Mouse (Mus musculus) lung, postnatal 25 days (tissue): Measurements from ENCODE around the gene Ccr7.

Experiments used
- DNase-seq: peaks from one replicate; pipeline ENCODE4 v3.0.0; 2022; ENCODE audit warnings: low spot score

Gene Ccr7

GRCm38 (mm10) chr11:99153767-99154753 lies 817 bp downstream of the Ccr7 start:
- DNase-seq = no peak

- no peak for DNase-seq
Observed at GRCm38 (mm10) chr11:99152323-99153144, 2.3 kb downstream of the Ccr7 start.

GRCm38 (mm10) chr11:99151333-99151930 lies 3.4 kb downstream of the Ccr7 start:
- no peak for DNase-seq

GRCm38 (mm10) chr11:99150889-99151288 lies 4.0 kb downstream of the Ccr7 start:
- no peak for DNase-seq

- DNase-seq = peak; percentile 85
Observed at GRCm38 (mm10) chr11:99149898-99150757, 4.7 kb downstream of the Ccr7 start.

DNA sequence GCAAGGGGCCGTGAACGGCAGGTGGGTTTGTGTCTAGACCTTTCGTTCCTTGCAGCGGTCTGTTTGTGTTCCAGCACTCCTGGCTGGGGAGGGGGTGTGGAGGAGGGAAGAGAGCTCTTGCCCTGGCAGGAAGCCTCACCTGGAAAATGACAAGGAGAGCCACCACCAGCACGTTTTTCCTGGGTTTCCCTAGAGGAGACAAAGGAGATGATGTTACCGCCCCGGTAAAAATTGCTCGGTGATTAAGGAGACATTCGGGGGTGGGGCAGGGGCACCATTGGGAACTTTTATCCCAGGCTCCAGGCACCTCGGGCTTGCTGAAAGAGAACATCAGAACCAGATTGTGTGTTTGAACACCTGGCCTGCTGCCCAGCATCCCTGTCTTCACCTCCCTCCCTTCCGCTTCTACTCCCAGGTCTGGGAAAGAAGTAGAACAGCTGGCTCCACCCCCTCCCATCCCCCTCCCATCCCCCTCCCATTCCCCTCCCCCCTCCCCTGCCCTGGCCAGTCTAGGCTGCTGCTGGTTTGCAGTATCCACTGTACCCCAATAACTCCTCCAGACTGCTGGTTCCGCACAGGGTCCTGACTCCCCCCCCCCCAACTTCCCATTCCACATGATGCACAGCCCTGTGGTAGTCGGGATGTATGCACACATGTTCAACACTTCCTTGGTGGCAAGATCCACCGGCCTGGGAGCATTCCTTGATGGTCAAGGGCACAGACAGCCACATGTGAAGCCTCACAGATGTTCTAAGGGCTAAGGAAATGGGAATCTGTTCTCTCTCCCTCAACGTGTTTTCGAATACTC lies 5.8 kb downstream of the Ccr7 start:
- DNase-seq = no peak

- no peak for DNase-seq
Observed at GRCm38 (mm10) chr11:99148400-99148799, 6.5 kb downstream of the Ccr7 start.

- DNase-seq = no peak
Observed at GRCm38 (mm10) chr11:99147920-99148289, 7.0 kb downstream of the Ccr7 start.

- DNase-seq = no peak
Observed at GRCm38 (mm10) chr11:99147041-99147919, 7.6 kb downstream of the Ccr7 start.

DNA sequence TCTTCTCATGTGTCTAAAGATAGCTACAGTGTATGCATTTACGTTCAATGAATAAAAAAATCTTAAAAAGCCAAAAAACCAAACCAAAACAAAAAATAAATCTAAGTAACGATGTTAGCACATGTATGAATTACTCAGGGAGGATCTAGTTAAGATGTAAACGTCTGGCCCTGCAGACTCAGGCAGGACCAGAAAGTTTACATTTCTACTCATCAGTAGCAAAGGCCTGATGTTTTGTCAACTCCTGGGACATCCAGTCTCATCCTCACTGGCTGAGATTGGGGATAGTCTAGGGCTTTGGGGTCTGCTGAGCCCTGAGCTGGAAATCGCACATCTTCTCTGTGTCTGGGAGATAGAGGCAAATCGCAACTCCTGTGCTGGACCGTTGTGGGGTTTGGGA lies 8.3 kb downstream of the Ccr7 start:
- no peak for DNase-seq

GRCm38 (mm10) chr11:99145765-99146164 lies 9.1 kb downstream of the Ccr7 start:
- no peak for DNase-seq

- DNase-seq = no peak
Observed at GRCm38 (mm10) chr11:99144940-99145339, 9.9 kb downstream of the Ccr7 start.

GRCm38 (mm10) chr11:99144456-99144855 lies 10.4 kb downstream of the Ccr7 start:
- no peak for DNase-seq

GRCm38 (mm10) chr11:99143123-99144082 lies 11.5 kb downstream of the Ccr7 start:
- DNase-seq = no peak

GRCm38 (mm10) chr11:99142493-99143095 lies 12.3 kb downstream of the Ccr7 start:
- DNase-seq = no peak

GRCm38 (mm10) chr11:99142046-99142445 lies 12.8 kb downstream of the Ccr7 start:
- DNase-seq = no peak

GRCm38 (mm10) chr11:99141600-99141999 lies 13.3 kb downstream of the Ccr7 start:
- DNase-seq = peak; percentile 65

- DNase-seq = no peak
Observed at GRCm38 (mm10) chr11:99138976-99139375, 15.9 kb downstream of the Ccr7 start.
